Mouse (Mus musculus) right cerebral cortex, postnatal 10 days (tissue): ENCODE measurements at regions not wholly inside any gene's neighbourhood (a gene's known extent, or its start where the extent isn't known, plus 50 kb on each side); places are given as distances from the start of the nearest gene placed in this dataset.
A peak's percentile ranks its signal among the peaks of the same experiment; 100 is the strongest.

Experiments
- DNase-seq, 2 experiments: peaks; one replicate each; pipeline ENCODE4 v3.0.0; 2021; ENCODE audit warnings: low spot score in 2 of 2

- DNase-seq, result no peak
These were observed 530.2 kb upstream of the Pdcd1 start for GRCm38 (mm10) chr1:94582526-94582925.

- no peak for DNase-seq
These were observed 529.5 kb upstream of the Pdcd1 start for GRCm38 (mm10) chr1:94581650-94582405.

GRCm38 (mm10) chr1:94532773-94533541, 480.6 kb upstream of the Pdcd1 start:
- DNase-seq, result no peak

- DNase-seq, result no peak
These were observed 451.7 kb upstream of the Pdcd1 start for GRCm38 (mm10) chr1:94504080-94504520.

- DNase-seq, result no peak
These were observed 451.2 kb upstream of the Pdcd1 start for GRCm38 (mm10) chr1:94503379-94504079.

GRCm38 (mm10) chr1:94502066-94502861, 449.9 kb upstream of the Pdcd1 start:
- DNase-seq, result no peak

- no peak for DNase-seq
These were observed 444.6 kb upstream of the Pdcd1 start for GRCm38 (mm10) chr1:94496992-94497391.

- no peak for DNase-seq
These were observed 444.0 kb upstream of the Pdcd1 start for GRCm38 (mm10) chr1:94496341-94496740.

- no peak for DNase-seq
These were observed 434.7 kb upstream of the Pdcd1 start for GRCm38 (mm10) chr1:94487062-94487461.

- peak; percentile 45 to 68 for DNase-seq
These were observed 417.5 kb upstream of the Pdcd1 start for GRCm38 (mm10) chr1:94469834-94470233.

- DNase-seq, result no peak
These were observed 371.4 kb upstream of the Pdcd1 start for GRCm38 (mm10) chr1:94423731-94424130.

GRCm38 (mm10) chr1:94413043-94413442, 360.7 kb upstream of the Pdcd1 start:
- DNase-seq, result peak; percentile 21 to 32

- DNase-seq, result no peak
These were observed 314.3 kb upstream of the Pdcd1 start for GRCm38 (mm10) chr1:94366606-94367005.

GRCm38 (mm10) chr1:94356996-94357395, 304.6 kb upstream of the Pdcd1 start:
- DNase-seq, result no peak

- no peak for DNase-seq
These were observed 303.5 kb upstream of the Pdcd1 start for GRCm38 (mm10) chr1:94355873-94356272.

- DNase-seq, result no peak
These were observed 290.2 kb upstream of the Pdcd1 start for GRCm38 (mm10) chr1:94342576-94342975.

GRCm38 (mm10) chr1:94341237-94341636, 288.9 kb upstream of the Pdcd1 start:
- no peak for DNase-seq

- DNase-seq, result no peak
These were observed 265.7 kb upstream of the Pdcd1 start for GRCm38 (mm10) chr1:94318029-94318428.

- DNase-seq, result no peak
These were observed 246.0 kb upstream of the Pdcd1 start for GRCm38 (mm10) chr1:94298395-94298794.

- no peak for DNase-seq
These were observed 220.2 kb upstream of the Pdcd1 start for GRCm38 (mm10) chr1:94272569-94272968.

- DNase-seq, result peak in 1 of 2 experiments; percentile 41
These were observed 211.0 kb upstream of the Pdcd1 start for GRCm38 (mm10) chr1:94263313-94263712.

- DNase-seq, result no peak
These were observed 183.1 kb upstream of the Pdcd1 start for GRCm38 (mm10) chr1:94235426-94235825.
